Mouse (Mus musculus) E14TG2a.4 (cell line): ENCODE results near the gene Pcdh19.

Experiments used
- CTCF ChIP-seq: conservative IDR thresholded peaks from 2 replicates; pipeline ENCODE4 v1.5.1; 2014; ENCODE audit warnings: low read length
- NANOG ChIP-seq: IDR thresholded peaks from 2 replicates; pipeline ENCODE4 v1.6.1; 2014; ENCODE audit warnings: borderline replicate concordance, low read length, mixed read lengths
- POU5F1 ChIP-seq: IDR thresholded peaks from 2 replicates; pipeline ENCODE4 v1.6.1; 2014; ENCODE audit warnings: low read length, borderline replicate concordance

GRCm38 (mm10) chrX:133629538-133629937 is 59.2 kb downstream of the Pcdh19 start:
- TF ChIP-seq CTCF: no peak
- no peak for TF ChIP-seq POU5F1
- no peak for TF ChIP-seq NANOG
